Mouse (Mus musculus) stomach, embryonic 16.5 days (tissue): ENCODE measurements around the gene Nme3. TPM values are rescaled to one million over a fixed set of nuclear protein-coding genes. Genes with fewer than 3 reads are reported as not detected.
A peak's percentile ranks its signal among the peaks of the same experiment; 100 is the strongest.

Experiments used
- ATAC-seq: fragments of 200-750 bp; cut with Nextera tagmentation; 2 replicates; pipeline ENCODE4 v1.8.0; 2017; ENCODE audit warnings: moderate number of reproducible peaks, moderate TSS enrichment; ENCODE audit not compliant: insufficient read depth, low FRiP score
- H3K27ac ChIP-seq: fragments of 300-500 bp; sonication (generic); 2 replicates; pipeline ENCODE4 v1.5.1; 2014; ENCODE audit warnings: low read length
- H3K27me3 ChIP-seq: fragments of 300-500 bp; sonication (generic); 2 replicates; pipeline ENCODE4 v1.6.1; 2014; ENCODE audit warnings: low read length, control low read depth, mixed read lengths; ENCODE audit not compliant: control insufficient read depth, insufficient read depth
- H3K36me3 ChIP-seq: fragments of 300-500 bp; sonication (generic); 2 replicates; pipeline ENCODE4 v1.6.1; 2014; ENCODE audit warnings: low read length; ENCODE audit not compliant: control insufficient read depth, insufficient read depth
- H3K4me1 ChIP-seq: fragments of 300-500 bp; sonication (generic); 2 replicates; pipeline ENCODE4 v1.6.1; 2014; ENCODE audit warnings: low read length, control low read depth, mixed read lengths; ENCODE audit not compliant: control insufficient read depth, insufficient read depth
- H3K4me2 ChIP-seq: fragments of 300-500 bp; sonication (generic); 2 replicates; pipeline ENCODE4 v1.6.1; 2014; ENCODE audit warnings: low read depth, low read length, mixed read lengths
- H3K4me3 ChIP-seq: fragments of 300-500 bp; sonication (generic); replicated peaks from 2 replicates; pipeline ENCODE4 v1.5.1; 2014; ENCODE audit warnings: mild to moderate bottlenecking, low read length
- H3K9ac ChIP-seq: fragments of 300-500 bp; sonication (generic); 2 replicates; pipeline ENCODE4 v1.6.1; 2014; ENCODE audit warnings: low read length
- H3K9me3 ChIP-seq: fragments of 300-500 bp; sonication (generic); replicated peaks from 2 replicates; pipeline ENCODE4 v1.6.1; 2016; ENCODE audit warnings: low read length, control low read depth; ENCODE audit not compliant: control insufficient read depth
- WGBS: fragments of 180-500 bp; shearing (Covaris S2); extraction: QIAGEN DNeasy Blood & Tissue Kit; methylation state at CpG from one replicate; pipeline ENCODE4 v1.1.7; 2014; 5-methylcytosine and 5-hydroxymethylcytosine counted together
- polyA plus RNA-seq: library from polyadenylated mRNA; unstranded; fragments of >200 nt; fragmentation: Nextera tagmentation; extraction: Ambion mirVana; gene quantifications from 2 replicates; pipeline ENCODE4 v1.2.1, GENCODE M21; 2015

Nme3 gene
- polyA plus RNA-seq, 1 experiment from 2014 or later = 64.8 TPM

- no peaks in the 10 kb centered on the region for H3K27me3 ChIP-seq
- peaks cover 55% of the 10 kb centered on the region for H3K36me3 ChIP-seq
- no peak overlapping the region for H3K4me2 ChIP-seq
- H3K4me3 ChIP-seq = no peak overlapping the region
- ATAC-seq = peak; percentile 33; the same call in 1 of the 2 replicates
- no peak overlapping the region for H3K9ac ChIP-seq
- H3K4me1 ChIP-seq = no peaks in the 10 kb centered on the region
- 72% methylated on average over 9 of the region's 9 CpGs for whole genome bisulfite sequencing
- no peaks in the 10 kb centered on the region for H3K9me3 ChIP-seq
- no peak overlapping the region for H3K27ac ChIP-seq
Observed at GRCm38 (mm10) chr17:24902671-24903474, 6.6 kb downstream of the Nme3 start.

- 86% methylated on average over 9 of the region's 9 CpGs for WGBS
- H3K27me3 ChIP-seq = no peaks in the 10 kb centered on the region
- H3K36me3 ChIP-seq = peaks cover 62% of the 10 kb centered on the region
Observed at GRCm38 (mm10) chr17:24903767-24904166, 7.5 kb downstream of the Nme3 start.

GRCm38 (mm10) chr17:24907591-24907990 lies 11.3 kb downstream of the Nme3 start:
- WGBS = 97% methylated on average over 2 of the region's 2 CpGs
- H3K36me3 ChIP-seq = peaks cover 52% of the 10 kb centered on the region
- no peak for ATAC-seq

More at GRCm38 (mm10) chr17:24903767-24904166, 7.5 kb downstream of the Nme3 start:
- H3K27ac ChIP-seq = no peak overlapping the region
- H3K4me2 ChIP-seq = no peak overlapping the region
- H3K9me3 ChIP-seq = no peaks in the 10 kb centered on the region
- H3K4me3 ChIP-seq = no peak overlapping the region
- no peak overlapping the region for H3K9ac ChIP-seq
- ATAC-seq = no peak
- H3K4me1 ChIP-seq = no peaks in the 10 kb centered on the region

GRCm38 (mm10) chr17:24913984-24914383 lies 17.7 kb downstream of the Nme3 start:
- no peaks in the 10 kb centered on the region for H3K4me1 ChIP-seq
- H3K9ac ChIP-seq = no peak overlapping the region
- H3K27ac ChIP-seq = no peak overlapping the region
- no peaks in the 10 kb centered on the region for H3K9me3 ChIP-seq
- H3K4me2 ChIP-seq = no peak overlapping the region
- peaks cover 52% of the 10 kb centered on the region for H3K36me3 ChIP-seq
- no peak overlapping the region for H3K4me3 ChIP-seq
- ATAC-seq = no peak
- H3K27me3 ChIP-seq = no peaks in the 10 kb centered on the region

More at GRCm38 (mm10) chr17:24907591-24907990, 11.3 kb downstream of the Nme3 start:
- H3K4me3 ChIP-seq = no peak overlapping the region
- no peak overlapping the region for H3K4me2 ChIP-seq
- no peaks in the 10 kb centered on the region for H3K27me3 ChIP-seq
- no peaks in the 10 kb centered on the region for H3K9me3 ChIP-seq
- H3K27ac ChIP-seq = no peak overlapping the region
- no peaks in the 10 kb centered on the region for H3K4me1 ChIP-seq
- no peak overlapping the region for H3K9ac ChIP-seq

- H3K36me3 ChIP-seq = peaks cover 28% of the 10 kb centered on the region
- no peaks in the 10 kb centered on the region for H3K9me3 ChIP-seq
- H3K4me1 ChIP-seq = no peaks in the 10 kb centered on the region
- H3K4me2 ChIP-seq = no peak overlapping the region
- H3K27me3 ChIP-seq = no peaks in the 10 kb centered on the region
- no peak overlapping the region for H3K27ac ChIP-seq
- WGBS = 91% methylated on average over 1 of the region's 1 CpGs
- H3K9ac ChIP-seq = no peak overlapping the region
- H3K4me3 ChIP-seq = no peak overlapping the region
- no peak for ATAC-seq
Observed at GRCm38 (mm10) chr17:24923246-24923645, 26.9 kb downstream of the Nme3 start.

- Histone ChIP-seq H3K4me1 (peaks cover 3% of the 10 kb centered on the region), H3K27me3 (no peaks in the 10 kb centered on the region), H3K27ac (no peak overlapping the region), H3K9ac (no peak overlapping the region), H3K36me3 (peaks cover 6% of the 10 kb centered on the region; the same call in 1 of the 2 replicates), H3K4me2 (no peak overlapping the region), H3K9me3 (no peaks in the 10 kb centered on the region), H3K4me3 (no peak overlapping the region)
- no peak for ATAC-seq
- WGBS = 85% methylated on average over 1 of the region's 1 CpGs
Observed at GRCm38 (mm10) chr17:24929506-24929905, 33.2 kb downstream of the Nme3 start.

- Histone ChIP-seq H3K27ac (no peak overlapping the region), H3K4me1 (peaks cover 20% of the 10 kb centered on the region), H3K4me2 (no peak overlapping the region), H3K27me3 (no peaks in the 10 kb centered on the region), H3K9ac (no peak overlapping the region), H3K9me3 (no peaks in the 10 kb centered on the region), H3K36me3 (peaks cover 5% of the 10 kb centered on the region; the same call in 1 of the 2 replicates), H3K4me3 (no peak overlapping the region)
- WGBS = 91% methylated on average over 4 of the region's 4 CpGs
- ATAC-seq = no peak
Observed at GRCm38 (mm10) chr17:24932431-24932830, 36.1 kb downstream of the Nme3 start.

- Histone ChIP-seq H3K9me3 (no peaks in the 10 kb centered on the region), H3K9ac (no peak overlapping the region), H3K36me3 (no peaks in the 10 kb centered on the region), H3K4me3 (no peak overlapping the region), H3K4me1 (peaks cover 20% of the 10 kb centered on the region), H3K27me3 (no peaks in the 10 kb centered on the region), H3K27ac (no peak overlapping the region), H3K4me2 (no peak overlapping the region)
- no peak for ATAC-seq
- WGBS = 61% methylated on average over 4 of the region's 4 CpGs
Observed at GRCm38 (mm10) chr17:24933163-24933562, 36.9 kb downstream of the Nme3 start.

- Histone ChIP-seq H3K27me3 (no peaks in the 10 kb centered on the region), H3K4me2 (peak overlapping the region; percentile 86), H3K27ac (no peak overlapping the region), H3K9ac (peak overlapping the region; percentile 83; the same call in 1 of the 2 replicates), H3K36me3 (no peaks in the 10 kb centered on the region), H3K4me3 (peak overlapping the region; percentile 97), H3K4me1 (peaks cover 20% of the 10 kb centered on the region), H3K9me3 (no peaks in the 10 kb centered on the region)
- WGBS = 59% methylated on average over 4 of the region's 4 CpGs
- no peak for ATAC-seq
Observed at GRCm38 (mm10) chr17:24934926-24935325, 38.6 kb downstream of the Nme3 start.
